Mouse (Mus musculus) heart, postnatal 0 days (tissue): Measurements from ENCODE around the gene Hist2h2aa2. TPM values are rescaled to one million over a fixed set of nuclear protein-coding genes. Genes with fewer than 3 reads are reported as not detected.

Experiments used
- ATAC-seq: fragments of 200-750 bp; cut with Nextera tagmentation; 2 replicates; pipeline ENCODE4 v1.8.0; 2017; ENCODE audit warnings: low read depth, moderate number of reproducible peaks, moderate library complexity; ENCODE audit not compliant: insufficient read depth
- DNase-seq: peaks from one replicate; pipeline ENCODE4 v3.0.0-alpha.2; 2016; ENCODE audit warnings: low spot score
- H3K27ac ChIP-seq: fragments of 300-500 bp; sonication (generic); 2 replicates; pipeline ENCODE4 v1.5.1; 2014; ENCODE audit warnings: low read depth, mild to moderate bottlenecking
- H3K27me3 ChIP-seq: fragments of 300-500 bp; sonication (generic); 2 replicates; pipeline ENCODE4 v1.6.1; 2014; ENCODE audit warnings: low read length, mixed read lengths; ENCODE audit not compliant: control insufficient read depth, insufficient read depth
- H3K36me3 ChIP-seq: fragments of 300-500 bp; sonication (generic); replicated peaks from 2 replicates; pipeline ENCODE4 v1.6.1; 2014; ENCODE audit warnings: low read length, mixed read lengths; ENCODE audit not compliant: control insufficient read depth, insufficient read depth
- H3K4me1 ChIP-seq: fragments of 300-500 bp; sonication (generic); 2 replicates; pipeline ENCODE4 v1.6.1; 2014; ENCODE audit warnings: antibody characterized with exemption; ENCODE audit not compliant: control insufficient read depth, insufficient read depth
- H3K4me2 ChIP-seq: fragments of 300-500 bp; sonication (generic); 2 replicates; pipeline ENCODE4 v1.6.1; 2014; ENCODE audit warnings: low read depth, mild to moderate bottlenecking, low read length, moderate library complexity
- H3K4me3 ChIP-seq: fragments of 300-500 bp; sonication (generic); 2 replicates; pipeline ENCODE4 v1.5.1; 2014; ENCODE audit warnings: low read depth, low read length
- H3K9ac ChIP-seq: fragments of 300-500 bp; sonication (generic); replicated peaks from 2 replicates; pipeline ENCODE4 v1.6.1; 2014; ENCODE audit warnings: low read depth, low read length, mixed read lengths
- H3K9me3 ChIP-seq: fragments of 300-500 bp; sonication (generic); replicated peaks from 2 replicates; pipeline ENCODE4 v1.6.1; 2016; ENCODE audit warnings: low read length; ENCODE audit not compliant: control insufficient read depth
- CTCF ChIP-seq: IDR thresholded peaks from 2 replicates; pipeline ENCODE4 v1.5.1; 2016; ENCODE audit warnings: antibody characterized with exemption, control low read depth, low read depth
- EP300 ChIP-seq: IDR thresholded peaks from 2 replicates; pipeline ENCODE4 v1.6.1; 2016; ENCODE audit warnings: antibody characterized with exemption, low read depth
- WGBS: fragments of 180-500 bp; shearing (Covaris S2); extraction: QIAGEN DNeasy Blood & Tissue Kit; methylation state at CpG from one replicate; pipeline ENCODE4 v1.1.7; 2014; 5-methylcytosine and 5-hydroxymethylcytosine counted together
- polyA plus RNA-seq: library from polyadenylated mRNA; unstranded; fragments of >200 nt; fragmentation: Nextera tagmentation; extraction: Ambion mirVana; gene quantifications from 2 replicates; pipeline ENCODE4 v1.2.1, GENCODE M21; 2015
- total RNA-seq: library from RNA; depleted of rRNA; stranded (reverse); fragments of >200 nt; gene quantifications from 2 replicates; pipeline ENCODE4 v1.2.3, GENCODE M21; 2014; ENCODE audit warnings: low replicate concordance

Gene Hist2h2aa2
- total and polyA plus RNA-seq, 2 experiments from 2014 or later, result 101 to 1,879 TPM

- Histone ChIP-seq H3K27ac (no peak overlapping the region), H3K4me2 (no peak overlapping the region), H3K4me3 (no peak overlapping the region), H3K4me1 (0 out of 2 replicates have a peak, but pooled peaks cover under 1% of the 10 kb centered on the region), H3K36me3 (no peaks in the 10 kb centered on the region), H3K9me3 (no peaks in the 10 kb centered on the region), H3K27me3 (no peaks in the 10 kb centered on the region), H3K9ac (no peak overlapping the region)
- ATAC-seq, result no peak
- WGBS, result 67% methylated on average over 2 of the region's 2 CpGs
- TF ChIP-seq CTCF, result no peak
- TF ChIP-seq EP300, result no peak
- DNase-seq, result no peak
Observed at GRCm38 (mm10) chr3:96230404-96230803, 9.7 kb downstream of the Hist2h2aa2 start.

- Histone ChIP-seq H3K4me2 (no peak overlapping the region), H3K27ac (no peak overlapping the region), H3K9ac (no peak overlapping the region), H3K36me3 (no peaks in the 10 kb centered on the region), H3K4me3 (no peak overlapping the region), H3K4me1 (peaks cover 12% of the 10 kb centered on the region; the same call in 1 of the 2 replicates), H3K27me3 (no peaks in the 10 kb centered on the region), H3K9me3 (no peaks in the 10 kb centered on the region)
- ATAC-seq (no peak), DNase-seq (no peak)
- 56% methylated on average over 2 of the region's 2 CpGs for WGBS
- TF ChIP-seq CTCF (no peak), EP300 (no peak)
Observed at GRCm38 (mm10) chr3:96228828-96229227, 11.2 kb downstream of the Hist2h2aa2 start.

- 61% methylated on average over 8 of the region's 8 CpGs for WGBS
- peak; percentile 47 for ATAC-seq
- H3K9ac ChIP-seq, result no peak overlapping the region
Observed at GRCm38 (mm10) chr3:96226695-96227648, 13.1 kb downstream of the Hist2h2aa2 start.

DNA sequence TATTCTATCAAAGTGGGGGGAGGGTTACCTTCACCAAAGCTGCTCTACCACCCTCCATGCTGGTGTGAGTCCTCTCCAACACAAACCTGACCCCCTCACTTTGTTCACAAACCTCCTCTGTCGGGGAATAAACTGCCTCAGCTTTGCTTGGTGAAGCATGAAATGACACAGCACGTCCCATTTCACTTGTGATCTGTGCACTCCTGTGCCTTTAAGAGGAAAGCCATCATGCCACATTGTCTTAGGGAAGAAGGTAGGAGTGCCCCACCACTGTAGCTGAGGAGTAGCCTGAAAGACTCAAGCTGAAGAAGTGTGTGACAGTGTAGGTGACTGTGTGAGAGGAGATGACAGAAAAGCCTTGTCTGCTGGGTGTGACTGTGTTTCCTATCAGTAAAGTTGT lies 14.7 kb downstream of the Hist2h2aa2 start:
- Histone ChIP-seq H3K9me3 (no peaks in the 10 kb centered on the region), H3K4me3 (no peak overlapping the region), H3K27ac (no peak overlapping the region), H3K4me2 (0 out of 2 replicates have a peak overlapping the region, but pooled peaks have one; percentile 12), H3K36me3 (no peaks in the 10 kb centered on the region), H3K4me1 (peaks cover 32% of the 10 kb centered on the region), H3K9ac (peak overlapping the region; percentile 26), H3K27me3 (no peaks in the 10 kb centered on the region)
- DNase-seq (no peak), ATAC-seq (no peak)
- no peak for TF ChIP-seq CTCF
- TF ChIP-seq EP300, result no peak
- WGBS, result 30% methylated on average over 2 of the region's 2 CpGs

More at GRCm38 (mm10) chr3:96226695-96227648, 13.1 kb downstream of the Hist2h2aa2 start:
- Histone ChIP-seq H3K4me1 (peaks cover 28% of the 10 kb centered on the region), H3K27ac (no peak overlapping the region), H3K36me3 (no peaks in the 10 kb centered on the region), H3K9me3 (no peaks in the 10 kb centered on the region), H3K27me3 (no peaks in the 10 kb centered on the region), H3K4me3 (no peak overlapping the region), H3K4me2 (no peak overlapping the region)
- no peak for TF ChIP-seq CTCF
- DNase-seq, result no peak

- 87% methylated on average over 4 of the region's 4 CpGs for WGBS
- TF ChIP-seq EP300 (no peak), CTCF (no peak)
- H3K27me3 ChIP-seq, result no peaks in the 10 kb centered on the region
Observed at GRCm38 (mm10) chr3:96222774-96223173, 17.3 kb downstream of the Hist2h2aa2 start.

More at GRCm38 (mm10) chr3:96222774-96223173, 17.3 kb downstream of the Hist2h2aa2 start:
- Histone ChIP-seq H3K9ac (no peak overlapping the region), H3K9me3 (no peaks in the 10 kb centered on the region), H3K27ac (no peak overlapping the region), H3K4me3 (no peak overlapping the region), H3K4me2 (peak overlapping the region; percentile 82), H3K36me3 (no peaks in the 10 kb centered on the region), H3K4me1 (peaks cover 32% of the 10 kb centered on the region)
- ATAC-seq, result no peak
- DNase-seq, result no peak
